Mouse (Mus musculus) lung, adult 2 months (tissue): Measurements from ENCODE around the gene Cacnb3. TPM values are rescaled to one million over a fixed set of nuclear protein-coding genes. Genes with fewer than 3 reads are reported as not detected.
A peak's percentile ranks its signal among the peaks of the same experiment; 100 is the strongest.

ENCODE experiments used
- DNase-seq: peaks from one replicate; pipeline ENCODE4 v3.0.0; 2022
- H3K4me1 ChIP-seq: fragments of 200-500 bp; 2 replicates; pipeline ENCODE4 v1.6.1; 2011; ENCODE audit warnings: low read length; ENCODE audit not compliant: control insufficient read depth, insufficient read depth
- H3K4me3 ChIP-seq: fragments of 200-500 bp; replicated peaks from 2 replicates; pipeline ENCODE3; 2011; ENCODE audit warnings: low read depth, mild to moderate bottlenecking, control low read depth, low read length; ENCODE audit errors: extremely low read depth
- CTCF ChIP-seq: fragments of 200-500 bp; IDR thresholded peaks from 2 replicates; pipeline ENCODE4 v1.5.1; 2011; ENCODE audit warnings: mild to moderate bottlenecking, low read length, control low read depth; ENCODE audit not compliant: insufficient read depth
- POLR2A ChIP-seq: fragments of 200-500 bp; IDR thresholded peaks from 2 replicates; pipeline ENCODE4 v1.6.1; 2011; ENCODE audit warnings: low read depth, mild to moderate bottlenecking, control low read depth, low read length, borderline replicate concordance; ENCODE audit errors: extremely low read depth
- WGBS: fragments of 180-500 bp; shearing (Covaris S2); methylation state at CpG from one replicate; pipeline ENCODE4 v1.1.7; 2018; 5-methylcytosine and 5-hydroxymethylcytosine counted together
- polyA plus RNA-seq: library from polyadenylated mRNA; depleted of rRNA; stranded (reverse); fragments of >200 nt; gene quantifications from 2 replicates; pipeline ENCODE4 v1.2.3, GENCODE M21; 2012

Cacnb3 gene
- polyA plus RNA-seq, 1 experiment, result 37.1 TPM

DNA sequence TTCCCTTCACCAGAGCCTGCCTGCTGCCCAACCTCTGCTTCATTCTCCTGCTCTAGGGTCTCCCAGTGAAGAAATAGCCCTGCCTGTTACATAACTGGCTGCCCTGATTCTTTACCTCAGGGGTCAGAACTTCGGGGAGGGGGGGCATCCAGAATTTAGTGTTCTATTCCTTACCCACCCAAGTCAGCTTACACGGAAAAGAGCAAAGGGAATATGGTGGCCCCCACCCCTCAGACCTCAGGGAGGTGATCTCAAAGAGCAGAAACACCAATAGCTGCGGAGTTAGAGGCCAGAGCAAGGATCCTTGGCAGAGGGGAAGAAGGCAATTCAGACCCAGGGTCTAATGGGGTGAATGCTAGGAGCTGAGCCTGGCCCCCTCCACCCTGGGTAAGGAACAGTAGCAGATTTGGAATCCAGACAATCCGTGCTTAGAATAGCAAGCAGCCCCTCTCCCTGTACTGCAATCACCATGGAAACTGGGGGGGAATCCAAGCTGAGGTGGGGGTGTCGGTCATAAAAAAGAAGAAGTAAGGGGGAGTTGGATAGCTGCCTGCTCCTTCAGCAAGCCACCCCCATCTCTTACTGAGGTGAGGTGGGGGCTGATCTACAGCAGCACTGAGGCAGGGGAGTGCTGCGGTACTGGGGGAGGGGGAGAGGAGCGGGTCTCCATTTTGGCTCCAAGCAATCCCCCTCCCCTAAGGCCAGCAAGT, 43.8 kb downstream of the Cacnb3 start:
- 46% methylated on average over 7 of the region's 7 CpGs for WGBS
- no peaks in the 10 kb centered on the region for H3K4me1 ChIP-seq
- no peak for DNase-seq
- no peak overlapping the region for H3K4me3 ChIP-seq
- TF ChIP-seq CTCF (no peak), POLR2A (no peak)

- H3K4me3 ChIP-seq, result no peak overlapping the region
- no peaks in the 10 kb centered on the region for H3K4me1 ChIP-seq
- 32% methylated on average over 11 of the region's 11 CpGs for WGBS
- no peak for DNase-seq
- TF ChIP-seq POLR2A, result no peak
- TF ChIP-seq CTCF, result no peak
These were observed 44.4 kb downstream of the Cacnb3 start for GRCm38 (mm10) chr15:98674994-98675545.

GRCm38 (mm10) chr15:98675634-98676250, 45.1 kb downstream of the Cacnb3 start:
- TF ChIP-seq CTCF (no peak), POLR2A (no peak)
- no peak for DNase-seq
- H3K4me1 ChIP-seq, result no peaks in the 10 kb centered on the region
- 13% methylated on average over 14 of the region's 14 CpGs for WGBS
- H3K4me3 ChIP-seq, result no peak overlapping the region

DNA sequence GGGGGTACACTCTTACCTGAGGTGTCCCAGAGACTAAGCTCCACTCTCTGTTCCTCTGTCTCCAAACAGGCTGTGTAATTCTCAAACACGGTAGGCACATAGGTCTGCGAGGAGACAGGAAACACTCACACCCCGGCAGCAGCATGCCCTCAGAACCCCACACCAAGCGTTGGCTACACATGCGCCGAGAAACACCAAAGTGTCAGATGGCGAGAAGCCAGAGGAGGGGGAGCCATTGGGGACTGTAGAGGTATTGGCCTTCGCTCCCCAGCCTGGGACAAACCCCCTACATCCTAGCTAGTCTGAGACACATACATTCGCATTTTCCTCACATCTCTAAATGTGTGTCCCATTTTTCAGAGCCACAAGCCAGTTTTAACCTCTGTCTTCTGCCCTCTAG, 45.8 kb downstream of the Cacnb3 start:
- peak; percentile 23 for DNase-seq

DNA sequence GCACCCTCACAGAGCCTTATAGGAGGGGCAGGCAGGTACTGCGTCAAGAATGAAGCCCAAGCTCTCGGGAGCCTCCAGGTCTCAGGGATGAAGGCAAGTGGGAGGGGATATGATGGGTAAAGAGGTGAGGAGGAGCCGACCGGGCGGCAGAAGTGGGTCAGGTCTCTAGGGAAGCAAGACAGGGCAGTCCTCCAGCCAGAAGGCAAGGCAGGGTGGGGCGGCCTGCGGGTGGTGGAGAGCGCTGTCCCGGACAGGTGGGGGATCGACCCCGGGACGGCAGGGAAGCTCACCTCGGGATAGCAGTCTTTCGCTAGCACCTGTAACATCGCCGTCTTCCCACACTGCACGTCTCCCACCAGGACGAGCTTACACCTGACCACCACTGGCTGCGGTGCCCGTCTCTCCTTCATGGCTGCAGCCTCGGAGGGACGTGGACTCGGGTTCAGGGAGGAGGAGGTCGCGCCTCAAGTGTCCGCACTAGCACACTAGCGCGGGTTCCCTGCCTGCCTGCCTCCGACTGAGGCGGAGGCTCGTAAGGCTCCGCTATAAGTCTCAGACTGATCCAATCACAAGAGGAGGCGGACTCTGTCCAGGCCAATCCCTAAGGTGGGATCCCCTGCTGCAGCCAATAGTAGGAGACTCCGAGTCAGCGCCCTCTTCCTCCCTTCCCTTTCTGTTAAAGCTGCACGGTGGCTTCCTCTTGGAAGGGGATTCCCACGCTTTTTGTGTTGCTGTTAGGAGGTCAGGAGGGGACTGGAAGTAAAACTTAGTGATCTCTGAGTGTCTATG, 46.5 kb downstream of the Cacnb3 start, which contains the start of gene Rnd1:
Gene Rnd1 (minus strand): TSS at position 522 of the 789 bp plus-strand sequence.
- peak within 1 kb of the TSS; percentile 66 for H3K4me3 ChIP-seq
- TF ChIP-seq CTCF, result no peak
- TF ChIP-seq POLR2A, result peak; percentile 99
- H3K4me1 ChIP-seq, result no peaks in the 10 kb centered on the region
- WGBS, result 1% methylated on average over 37 of the region's 37 CpGs
- peak; percentile 80 for DNase-seq

More for the DNA sequence above, 45.8 kb downstream of the Cacnb3 start:
- no peak overlapping the region for H3K4me3 ChIP-seq
- WGBS, result 3% methylated on average over 9 of the region's 9 CpGs
- TF ChIP-seq POLR2A (no peak), CTCF (no peak)
- H3K4me1 ChIP-seq, result no peaks in the 10 kb centered on the region

- no peak for DNase-seq
- no peak for TF ChIP-seq POLR2A
- no peak for TF ChIP-seq CTCF
- 68% methylated on average over 7 of the region's 7 CpGs for WGBS
These were observed 47.3 kb downstream of the Cacnb3 start for GRCm38 (mm10) chr15:98677977-98678376.

GRCm38 (mm10) chr15:98680660-98681059, 50.0 kb downstream of the Cacnb3 start:
- WGBS, result 79% methylated on average over 8 of the region's 8 CpGs
- Histone ChIP-seq H3K4me1 (no peaks in the 10 kb centered on the region), H3K4me3 (no peak overlapping the region)
- TF ChIP-seq POLR2A (no peak), CTCF (no peak)
- DNase-seq, result no peak

More at GRCm38 (mm10) chr15:98677977-98678376, 47.3 kb downstream of the Cacnb3 start:
- H3K4me3 ChIP-seq, result no peak overlapping the region
- H3K4me1 ChIP-seq, result no peaks in the 10 kb centered on the region

- no peak for DNase-seq
- Histone ChIP-seq H3K4me3 (no peak overlapping the region), H3K4me1 (no peaks in the 10 kb centered on the region)
- WGBS, result 76% methylated on average over 7 of the region's 7 CpGs
- TF ChIP-seq CTCF (no peak), POLR2A (no peak)
These were observed 51.0 kb downstream of the Cacnb3 start for GRCm38 (mm10) chr15:98681633-98682032.

- WGBS, result 54% methylated on average over 10 of the region's 10 CpGs
- Histone ChIP-seq H3K4me1 (no peaks in the 10 kb centered on the region), H3K4me3 (no peak overlapping the region)
- no peak for DNase-seq
- TF ChIP-seq CTCF, result no peak
- no peak for TF ChIP-seq POLR2A
These were observed 52.5 kb downstream of the Cacnb3 start for GRCm38 (mm10) chr15:98683177-98683576.
